Mouse (Mus musculus) heart, postnatal 25 days (tissue): ENCODE measurements at regions not wholly inside any gene's neighbourhood (a gene's known extent, or its start where the extent isn't known, plus 50 kb on each side); places are given as distances from the start of the nearest gene placed in this dataset.

ENCODE experiments used
- DNase-seq: peaks from one replicate; pipeline ENCODE4 v3.0.0; 2022; ENCODE audit warnings: low spot score
- intact Hi-C: fragments of 180-260 bp; cut with DNase I; formaldehyde crosslinking; loops from one replicate; pipeline ENCODE4 v1.15.1; 2025

DNA sequence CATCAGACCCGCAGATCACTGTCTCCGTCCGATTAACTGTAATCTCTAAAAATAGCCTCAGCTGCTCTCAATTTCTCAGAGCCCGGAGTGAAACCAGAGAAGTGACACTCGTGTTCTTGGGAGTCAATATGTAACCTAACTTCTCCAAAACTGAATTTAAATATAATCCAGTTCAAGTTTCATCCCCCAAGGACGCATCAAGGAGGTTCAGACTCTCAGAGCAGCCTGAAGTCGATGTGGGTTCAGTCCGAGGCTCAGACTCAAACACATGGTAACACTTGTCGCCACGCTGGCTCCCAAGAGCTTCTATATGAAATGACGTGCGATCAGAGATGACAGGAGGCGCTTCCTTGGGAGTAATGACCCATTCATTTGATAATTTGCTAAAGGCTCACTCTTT lies 181.6 kb downstream of the Setd4 start:
- intact Hi-C loops = no loop called here
- no peak for DNase-seq

DNA sequence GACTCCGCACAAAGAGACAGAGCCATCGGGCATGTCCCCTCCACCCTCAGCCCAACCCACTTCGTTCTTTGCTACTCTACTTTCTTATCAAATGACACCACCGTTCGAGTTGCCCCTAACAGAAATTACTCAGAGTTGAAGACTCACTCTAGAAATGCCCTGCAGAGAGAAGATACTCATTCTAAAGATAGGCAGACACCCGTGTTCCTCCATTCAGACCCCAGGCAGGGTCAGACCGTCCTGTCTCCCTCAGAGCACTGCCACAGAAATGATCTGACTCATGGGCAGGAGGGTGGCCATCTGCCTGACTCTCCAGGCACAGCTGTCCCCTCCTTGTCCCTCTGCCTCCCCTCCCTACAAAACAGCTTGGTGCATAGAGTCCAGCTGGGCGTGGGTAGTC lies 185.6 kb downstream of the Setd4 start:
- intact Hi-C loops = no loop called here
- no peak for DNase-seq

DNA sequence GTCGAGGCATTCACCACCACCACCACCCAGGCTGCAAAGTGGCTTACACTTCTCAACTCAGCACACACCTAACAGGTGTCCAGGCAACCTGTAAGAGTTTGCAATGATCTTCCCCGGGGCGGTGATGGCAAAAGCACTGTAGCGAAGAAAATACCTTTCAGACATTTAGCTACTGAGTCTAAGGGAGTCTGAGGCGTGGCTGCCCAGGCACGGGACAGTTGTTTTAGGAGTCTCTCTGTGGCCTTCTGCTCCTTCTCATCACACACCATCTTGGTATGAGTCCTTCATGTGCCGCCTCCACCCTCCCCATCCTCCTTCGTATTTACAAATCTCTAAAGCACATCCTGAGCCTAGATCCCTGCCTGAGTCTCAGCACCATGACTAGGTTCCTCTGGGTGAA lies 186.0 kb downstream of the Setd4 start:
- DNase-seq = no peak
- intact Hi-C loops = no loop called here

DNA sequence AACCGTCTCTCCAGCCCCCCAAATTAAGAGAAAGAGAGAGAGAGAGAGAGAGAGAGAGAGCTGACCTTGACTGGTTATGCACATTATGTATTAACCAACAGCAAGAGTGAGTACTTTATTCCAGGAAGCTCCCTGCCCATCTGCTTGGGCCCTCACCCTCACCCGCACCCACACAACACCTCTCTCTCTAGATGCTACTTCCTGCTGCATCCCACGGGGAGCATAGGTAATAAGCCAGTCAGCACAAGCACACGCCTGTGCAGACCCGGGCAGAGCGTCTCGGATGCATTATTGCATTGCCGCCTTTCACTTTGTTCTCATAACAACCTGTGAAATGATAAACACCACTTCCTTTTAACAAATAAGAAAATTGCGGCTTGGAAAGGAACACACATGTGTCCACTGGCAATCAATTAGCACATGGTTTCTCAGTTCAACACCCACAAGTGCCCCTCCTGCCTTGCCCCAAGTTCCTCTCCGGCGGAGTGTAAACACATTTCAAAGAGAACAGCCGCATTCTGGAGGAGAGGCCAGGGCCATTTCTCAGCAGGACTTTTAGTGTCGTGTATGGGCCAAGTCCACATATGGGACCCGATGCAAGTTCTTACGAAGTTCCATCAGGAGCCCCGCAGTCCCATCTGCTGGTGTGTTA lies 211.7 kb downstream of the Setd4 start:
- intact Hi-C loops = no loop called here
- DNase-seq = no peak

DNA sequence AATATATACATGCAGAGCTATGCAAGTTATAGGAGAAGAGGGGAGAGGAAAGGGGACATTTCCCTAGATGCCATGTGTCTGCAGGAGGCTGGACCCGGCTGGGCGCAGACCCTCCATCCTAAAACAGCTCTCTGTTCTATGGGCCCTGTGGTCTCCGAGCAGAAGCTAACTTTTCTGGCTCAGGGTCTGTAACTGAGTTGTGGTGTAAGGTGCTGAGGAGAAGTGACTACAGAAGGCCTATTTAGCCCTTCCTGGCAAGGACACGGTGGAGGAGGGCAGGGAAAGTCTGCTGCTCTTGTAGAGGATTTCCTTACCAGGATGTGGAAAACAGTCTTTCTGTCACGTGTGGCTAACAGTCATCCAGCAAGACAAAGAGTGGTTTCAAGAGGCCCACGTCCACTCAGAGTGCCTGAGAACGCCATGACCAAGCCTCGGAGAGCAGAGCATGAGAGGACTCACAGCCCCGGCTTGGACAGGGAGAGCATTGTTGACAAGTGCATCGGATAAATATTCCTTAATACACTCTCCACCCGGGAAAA lies 216.2 kb downstream of the Setd4 start:
- no peak for DNase-seq
- intact Hi-C loops = no loop called here

DNA sequence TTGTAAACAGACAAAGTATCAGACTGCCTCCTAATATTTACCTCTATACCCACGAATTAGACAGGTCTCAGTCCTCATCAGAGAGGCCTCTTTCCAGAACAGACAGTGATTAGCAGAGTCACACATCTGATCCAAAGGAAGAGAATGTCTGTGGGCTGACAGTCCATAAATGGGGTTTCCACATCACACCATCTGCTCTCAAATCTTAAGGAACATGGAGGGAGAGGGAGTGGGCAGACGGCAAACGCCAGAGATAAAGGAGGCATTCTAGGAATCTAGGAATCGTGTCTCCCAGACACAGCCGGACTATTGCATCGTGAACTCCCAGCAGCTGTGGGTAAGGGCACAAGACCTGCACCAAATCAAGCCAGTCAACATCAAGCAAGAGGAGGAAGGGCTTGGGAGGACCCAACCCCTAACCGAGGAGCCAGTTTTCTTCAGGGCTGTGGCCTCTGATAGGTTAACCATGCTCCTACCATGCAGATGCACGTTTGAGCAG lies 219.8 kb downstream of the Setd4 start:
- intact Hi-C loops = no loop called here
- DNase-seq = no peak

DNA sequence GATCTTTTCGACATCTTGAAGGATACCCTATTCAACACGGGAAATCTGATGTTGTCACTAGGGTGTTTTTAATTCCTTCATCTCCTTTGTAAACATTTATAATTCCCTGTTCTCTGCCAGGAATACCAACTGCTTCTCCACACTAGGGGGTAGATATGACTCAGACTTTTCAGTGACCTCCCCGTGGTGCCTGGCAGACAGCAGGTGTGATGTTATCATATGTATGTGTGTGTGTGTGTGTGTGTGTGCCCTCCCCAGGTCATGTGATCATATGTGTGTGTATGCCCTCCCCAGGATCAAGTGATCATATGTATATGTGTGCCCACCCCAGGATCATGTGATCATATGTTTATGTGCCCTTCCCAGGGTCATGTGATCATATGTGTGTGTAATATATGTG lies 220.9 kb downstream of the Setd4 start:
- no peak for DNase-seq
- intact Hi-C loops = no loop called here

DNA sequence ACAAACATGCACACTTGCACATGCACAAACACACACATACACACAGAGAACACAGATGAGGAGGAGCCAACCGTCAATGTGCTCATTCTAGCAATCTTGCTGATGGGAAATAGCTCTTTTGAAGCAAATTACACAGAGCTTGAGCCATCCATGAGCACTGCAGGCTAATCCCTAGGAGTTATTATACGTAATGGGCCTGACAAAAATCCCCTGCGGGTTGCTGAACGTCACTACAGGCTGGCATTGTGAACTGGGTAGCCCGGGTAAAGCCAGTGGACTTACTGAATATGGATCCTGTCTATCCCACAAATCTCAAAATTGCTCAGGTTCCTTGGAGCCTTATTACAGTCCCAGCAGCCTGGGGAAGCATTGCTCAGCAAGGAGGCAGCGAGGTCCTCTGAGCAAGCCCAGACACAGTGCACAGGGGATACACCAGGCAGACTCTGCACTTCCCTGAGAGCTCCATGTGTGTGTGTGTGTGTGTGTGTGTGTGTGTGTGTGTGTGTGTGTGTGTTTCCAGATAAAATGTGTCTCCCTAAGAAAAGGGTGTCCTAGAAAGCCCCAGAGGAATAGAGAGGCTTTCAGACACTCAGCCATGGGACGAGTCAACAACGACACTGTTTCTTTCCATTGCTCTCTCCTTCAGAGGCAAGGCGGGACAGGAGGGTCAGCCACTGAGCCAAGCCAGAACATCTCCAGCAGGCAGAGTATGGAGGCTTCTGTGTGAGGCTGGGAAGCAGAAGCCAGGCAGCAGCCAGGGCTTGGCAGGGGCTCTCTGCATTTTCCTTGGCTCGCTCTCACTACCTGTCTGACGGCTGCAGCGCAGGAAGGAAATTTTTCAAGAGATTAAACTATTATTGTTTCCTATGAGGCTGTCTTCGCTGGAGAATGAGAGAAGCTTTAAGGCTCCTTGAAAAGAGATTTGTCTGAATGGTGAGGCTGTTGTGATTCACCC lies 222.9 kb downstream of the Setd4 start:
- intact Hi-C loops = no loop called here

DNA sequence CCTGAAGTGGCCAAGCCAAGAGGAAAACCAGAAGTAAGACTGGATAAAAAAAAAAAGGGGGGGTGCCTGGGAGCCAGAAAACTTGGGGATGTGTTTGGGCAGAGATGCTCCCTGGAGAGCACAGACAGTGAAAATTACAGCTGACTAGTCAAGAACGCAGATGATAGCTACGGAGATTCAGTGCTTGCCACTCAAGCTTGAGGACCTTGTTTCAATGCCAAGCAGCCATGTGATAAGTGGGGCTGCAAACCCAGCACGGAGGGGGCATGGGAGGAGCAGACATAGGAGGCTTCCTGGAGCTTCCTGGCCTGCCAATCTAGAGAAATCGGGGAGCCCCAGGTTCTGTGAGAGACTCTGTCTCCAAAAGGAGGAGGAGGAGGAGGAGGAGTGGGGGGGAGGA lies 223.7 kb downstream of the Setd4 start:
- no peak for DNase-seq
- intact Hi-C loops = no loop called here

More for the DNA sequence above, 222.9 kb downstream of the Setd4 start:
- DNase-seq = no peak

DNA sequence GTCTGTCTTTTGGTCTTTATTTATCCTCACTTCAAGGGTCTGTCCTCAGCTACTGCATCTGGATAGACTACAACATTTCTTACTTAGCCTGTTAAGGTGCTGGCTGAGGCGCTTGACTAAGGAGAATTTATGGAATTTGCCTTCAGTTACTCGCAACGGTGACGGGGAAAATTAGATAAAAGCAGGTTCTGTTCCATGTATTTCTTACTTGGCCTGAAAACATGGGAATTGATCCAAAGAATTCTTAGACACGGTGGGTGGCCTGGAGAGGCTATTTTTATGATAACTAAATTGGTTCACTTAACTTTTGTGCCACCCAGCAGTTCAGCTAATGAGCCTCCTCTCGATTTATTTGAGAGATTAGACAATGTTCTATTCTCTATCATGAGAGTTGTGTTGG lies 224.3 kb downstream of the Setd4 start:
- intact Hi-C loops = no loop called here
- no peak for DNase-seq

DNA sequence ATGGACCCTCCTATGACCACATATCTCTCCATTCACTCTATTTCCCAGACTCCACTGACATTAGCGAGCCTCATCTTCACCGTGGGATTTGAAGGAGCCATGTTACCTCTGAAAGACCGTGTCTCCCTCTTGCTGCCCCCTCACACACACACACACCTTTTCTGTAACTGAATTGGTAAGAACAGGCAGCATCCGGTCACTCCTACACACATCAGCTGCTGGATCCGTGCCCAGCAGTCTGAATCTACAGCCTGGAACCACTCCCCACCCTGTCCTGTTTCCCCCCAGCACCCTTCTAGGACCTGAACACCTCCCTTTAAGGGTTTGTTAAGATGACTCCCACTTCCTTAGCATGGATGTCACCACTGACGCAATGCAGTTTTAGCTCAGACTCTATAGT lies 229.2 kb downstream of the Setd4 start:
- no peak for DNase-seq
- intact Hi-C loops = no loop called here

DNA sequence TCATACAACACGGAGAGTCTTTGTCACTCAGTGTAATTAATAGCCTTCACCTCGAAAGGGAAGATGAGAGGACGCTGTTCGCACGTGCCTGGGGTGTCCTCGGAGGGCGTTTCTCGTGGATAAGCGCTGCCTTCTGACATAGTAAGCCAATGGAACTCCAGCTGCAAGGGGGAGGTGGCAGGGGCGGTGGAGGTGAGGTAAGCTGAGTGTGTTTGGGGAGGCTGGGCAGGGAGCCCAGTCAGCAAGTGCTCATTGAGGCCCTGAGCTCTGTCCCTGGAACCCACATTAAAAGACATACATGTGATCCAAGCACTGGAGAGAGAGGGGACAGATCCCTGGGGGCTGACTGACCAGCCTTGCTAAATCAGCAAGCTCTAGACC lies 234.1 kb downstream of the Setd4 start:
- intact Hi-C loops = no loop called here
- DNase-seq = no peak

DNA sequence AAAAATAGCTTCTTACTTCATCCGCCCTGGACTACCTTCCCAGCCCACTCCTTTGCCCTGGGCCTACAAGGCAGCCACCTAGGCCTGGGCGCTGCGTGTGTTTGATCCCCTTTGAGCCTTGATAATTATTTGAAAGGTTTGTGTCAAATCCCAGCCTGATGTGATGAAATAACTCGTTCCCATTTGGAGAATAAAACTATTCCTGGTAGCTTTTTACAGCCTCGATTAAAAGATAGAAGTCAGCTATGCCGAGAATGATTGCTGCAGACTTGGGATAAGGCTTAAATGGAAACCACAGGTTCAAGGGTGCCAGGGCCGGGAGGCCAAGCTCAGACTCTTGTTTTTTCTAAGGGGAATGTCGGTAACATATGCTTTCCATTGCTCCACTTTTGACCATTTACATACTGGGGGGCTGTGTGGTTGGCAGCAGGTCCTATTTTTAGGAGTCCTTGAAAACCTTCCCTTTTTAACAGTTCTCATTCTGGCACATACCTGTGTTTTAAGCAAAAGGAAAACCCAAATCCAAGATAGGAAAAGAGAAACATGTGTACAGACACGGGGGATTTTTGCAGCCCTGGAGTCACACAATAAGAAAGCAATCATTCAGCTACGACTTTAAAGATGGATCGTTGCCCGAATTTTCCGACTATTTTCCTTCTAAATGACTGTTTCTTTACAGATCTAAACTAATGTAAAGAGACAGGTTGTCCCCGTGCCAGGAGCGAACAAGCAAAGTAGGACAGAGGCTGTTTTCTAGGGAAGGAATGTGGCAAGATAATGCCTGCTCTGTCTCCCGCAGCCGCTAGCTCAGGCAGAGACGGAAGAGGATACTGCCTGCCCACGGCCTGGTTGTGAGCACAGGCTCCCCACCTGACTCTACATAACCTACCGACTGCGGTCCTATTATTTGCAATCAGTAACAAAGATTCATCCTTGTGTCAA lies 234.8 kb downstream of the Setd4 start:
- intact Hi-C loops = no loop called here
- no peak for DNase-seq

DNA sequence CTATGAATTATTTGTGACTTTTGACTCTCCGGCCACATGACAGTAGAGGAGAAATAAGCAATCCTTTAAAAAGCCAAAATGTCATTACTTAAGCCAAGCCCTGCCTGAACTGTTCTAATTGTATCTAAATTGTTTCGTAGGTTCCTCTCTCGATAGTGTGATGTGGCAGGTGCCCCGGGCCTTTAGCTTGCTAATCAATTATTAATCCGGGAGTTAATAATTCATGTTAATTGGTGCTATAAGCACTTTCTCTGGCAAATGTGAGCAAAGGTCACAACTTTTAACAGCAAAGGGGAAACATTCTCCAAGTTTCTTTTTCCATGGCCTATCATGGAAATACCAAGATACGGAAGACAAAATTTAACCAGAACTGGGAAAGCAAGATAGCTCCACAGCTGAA lies 235.9 kb downstream of the Setd4 start:
- intact Hi-C loops = no loop called here
- DNase-seq = no peak

DNA sequence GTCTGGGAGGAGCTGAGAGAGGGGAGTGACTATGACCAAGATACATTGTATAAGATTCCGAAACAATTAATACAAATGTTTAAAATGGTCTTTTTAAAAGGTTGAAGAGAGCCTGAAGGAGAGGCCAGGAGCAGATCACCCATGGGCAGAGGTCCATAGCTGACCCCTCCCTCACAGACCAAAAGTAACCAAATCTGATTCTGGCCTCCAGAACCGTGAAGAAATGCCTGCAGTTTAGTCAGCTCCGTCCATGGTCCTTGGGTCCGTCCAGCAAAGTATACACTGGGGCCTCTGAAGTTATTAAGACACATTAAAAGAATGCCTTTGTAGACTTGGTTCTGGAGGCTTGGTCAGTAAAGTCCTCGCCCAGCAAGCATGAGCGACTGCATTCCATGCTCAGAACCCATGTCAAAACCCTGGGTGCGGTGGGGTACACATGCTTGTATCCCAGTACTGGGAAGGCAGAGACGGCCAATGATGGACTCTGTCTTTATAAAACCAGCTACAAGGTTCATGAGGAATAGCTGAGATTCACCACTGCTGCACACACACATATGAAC lies 236.5 kb downstream of the Setd4 start:
- DNase-seq = no peak
- intact Hi-C loops = no loop called here

DNA sequence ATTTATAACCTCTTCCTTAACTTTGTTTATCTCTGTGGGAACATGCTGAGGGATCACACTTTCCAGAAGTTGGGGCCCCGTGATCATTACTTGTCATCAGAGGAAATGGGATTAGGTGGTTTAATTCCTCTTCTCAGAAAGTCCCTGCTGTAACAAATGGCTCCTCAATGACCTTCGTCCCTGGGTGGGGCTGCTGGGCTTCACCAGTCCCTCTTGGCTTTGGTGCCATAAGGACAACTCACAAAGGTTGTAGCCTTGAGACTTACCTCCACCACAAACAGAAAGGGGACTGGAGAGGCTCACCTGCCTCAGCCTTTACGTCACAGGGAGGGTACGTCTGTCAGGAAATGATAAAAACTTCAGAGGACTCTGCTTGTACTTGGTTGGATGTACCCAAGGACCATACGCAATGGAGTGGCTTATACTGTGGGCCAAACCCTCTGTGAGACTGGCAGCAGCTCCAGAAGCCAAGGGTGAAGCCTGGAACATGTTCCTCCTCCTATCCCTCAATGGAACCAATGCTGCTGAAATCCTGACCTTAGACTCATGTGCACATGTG lies 237.4 kb downstream of the Setd4 start:
- intact Hi-C loops = no loop called here
- no peak for DNase-seq

DNA sequence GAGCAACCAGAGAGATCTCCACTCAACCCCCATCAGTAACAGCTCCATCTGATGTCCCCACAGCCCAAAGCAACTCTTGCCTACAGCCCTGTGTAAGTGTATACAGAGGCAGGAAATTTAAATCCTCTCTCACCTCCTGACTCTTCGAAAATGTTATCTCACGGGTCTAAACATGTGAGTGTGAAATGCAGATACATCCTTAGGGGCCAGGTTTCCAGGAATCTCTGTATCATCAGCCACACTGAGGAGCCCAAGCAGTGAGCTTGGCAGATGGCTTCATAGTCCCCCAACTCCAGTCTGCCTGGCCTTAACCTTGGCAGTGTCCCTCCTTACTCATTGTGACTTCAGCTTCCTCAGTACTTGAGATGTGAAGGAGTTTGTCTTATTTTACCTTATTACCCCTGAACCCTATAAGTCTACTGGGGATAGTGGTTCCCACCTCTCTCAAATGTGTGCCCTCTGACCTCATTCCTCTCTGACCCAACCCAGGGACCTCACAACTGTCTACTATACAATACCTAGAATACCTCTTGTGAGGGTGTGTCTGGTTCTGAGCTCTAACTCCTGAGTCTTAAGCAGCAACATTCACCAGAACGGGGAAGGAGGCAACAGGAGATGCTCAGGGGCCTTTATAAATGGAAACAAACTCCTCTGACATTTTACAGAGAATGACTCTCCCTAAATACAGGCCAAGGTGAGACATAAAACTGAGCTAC lies 238.5 kb downstream of the Setd4 start:
- intact Hi-C loops = no loop called here
- DNase-seq = no peak

DNA sequence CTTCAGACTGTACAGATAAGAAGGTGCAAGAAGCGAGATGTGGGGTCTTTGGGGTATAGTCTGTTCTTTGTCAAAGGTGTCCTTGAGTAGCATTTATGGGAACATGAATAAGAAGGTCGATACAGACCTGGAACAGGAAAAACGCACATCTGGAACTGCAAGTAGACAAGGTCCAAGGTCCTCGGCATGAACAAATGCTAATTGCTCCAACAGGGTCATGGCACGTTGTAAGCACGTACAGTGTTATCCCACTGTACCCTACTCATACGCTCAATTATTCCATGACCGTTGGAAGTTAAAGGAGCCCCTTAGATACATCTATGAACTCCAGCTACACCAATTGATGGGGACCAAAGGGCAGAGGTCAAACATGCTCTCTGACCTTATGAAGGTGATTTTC lies 244.1 kb downstream of the Setd4 start:
- intact Hi-C loops = no loop called here
- no peak for DNase-seq

DNA sequence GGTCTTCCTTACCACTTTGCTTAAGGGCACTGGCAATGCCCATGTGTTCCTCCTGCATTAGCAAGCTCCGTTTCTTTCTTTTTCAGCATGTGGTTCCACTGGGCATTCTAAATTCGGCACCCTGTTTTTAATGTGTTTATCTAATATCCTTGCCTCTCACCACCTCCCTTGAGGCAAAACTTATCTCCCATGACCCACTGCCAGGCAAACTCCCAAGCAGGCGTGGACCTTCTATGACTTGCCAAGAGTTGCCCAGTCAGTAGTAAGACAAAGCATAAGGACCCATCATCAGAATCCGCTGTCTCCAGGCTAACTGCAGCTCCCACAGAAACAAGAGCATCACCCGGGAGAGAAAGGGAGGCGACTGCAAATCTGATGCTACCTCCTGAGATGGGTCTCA lies 245.2 kb downstream of the Setd4 start:
- intact Hi-C loops = no loop called here
- no peak for DNase-seq
